Mouse (Mus musculus): Measurements from ENCODE around the gene Lrrc28. TPM values are rescaled to one million over a fixed set of nuclear protein-coding genes. Genes with fewer than 3 reads are reported as not detected.

Gene Lrrc28
- polyA plus RNA-seq, 1 experiment from 2014 or later: 26.3 TPM

DNA sequence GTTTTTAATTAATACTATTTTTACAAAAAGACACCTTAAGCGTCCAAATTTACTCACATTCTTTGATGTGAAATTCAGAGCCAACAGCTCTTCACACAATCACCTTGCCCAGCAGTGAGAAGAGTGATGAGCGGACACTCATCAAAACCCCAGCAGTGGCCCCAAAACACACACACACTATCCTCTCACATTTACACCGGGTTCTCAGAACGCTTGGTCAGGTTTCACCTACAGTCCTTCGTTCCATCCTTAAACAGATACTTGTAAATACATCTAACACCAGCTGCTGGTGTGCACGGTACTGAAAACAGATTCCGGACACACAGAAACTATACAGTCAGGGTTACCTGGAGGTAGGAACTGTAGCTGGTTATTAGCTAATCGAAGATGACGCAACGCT is 27.4 kb downstream of the Lrrc28 start:
- no peaks in the 10 kb centered on the region for H3K36me3 ChIP-seq (ENCODE audit: control insufficient read depth, insufficient read depth, low read length)
- WGBS: 96% methylated on average over 10 of the region's 10 CpGs
- ATAC-seq (ENCODE audit: low FRiP score) (no peak), DNase-seq (ENCODE audit: low spot score) (no peak)
- H3K27ac ChIP-seq (ENCODE audit: low read depth, low read length): no peak overlapping the region
- no peak overlapping the region for H3K4me2 ChIP-seq (replicated peaks; ENCODE audit: low read depth, low read length)
- H3K9ac ChIP-seq (ENCODE audit: low read depth, low read length): no peak overlapping the region
- H3K4me1 ChIP-seq (replicated peaks; ENCODE audit: control insufficient read depth, insufficient read depth, low read length): no peaks in the 10 kb centered on the region
- H3K4me3 ChIP-seq (ENCODE audit: low read depth, low read length): no peak overlapping the region
- no peaks in the 10 kb centered on the region for H3K27me3 ChIP-seq (ENCODE audit: control insufficient read depth, insufficient read depth, low read length)
- H3K9me3 ChIP-seq (ENCODE audit: control insufficient read depth, low read length): no peaks in the 10 kb centered on the region

GRCm38 (mm10) chr7:67616890-67617289 is 28.2 kb downstream of the Lrrc28 start:
- Histone ChIP-seq H3K4me1 (replicated peaks; ENCODE audit: control insufficient read depth, insufficient read depth, low read length) (no peaks in the 10 kb centered on the region), H3K4me2 (replicated peaks; ENCODE audit: low read depth, low read length) (no peak overlapping the region), H3K9me3 (ENCODE audit: control insufficient read depth, low read length) (no peaks in the 10 kb centered on the region), H3K9ac (ENCODE audit: low read depth, low read length) (no peak overlapping the region), H3K27ac (ENCODE audit: low read depth, low read length) (no peak overlapping the region), H3K36me3 (ENCODE audit: control insufficient read depth, insufficient read depth, low read length) (no peaks in the 10 kb centered on the region), H3K27me3 (ENCODE audit: control insufficient read depth, insufficient read depth, low read length) (no peaks in the 10 kb centered on the region), H3K4me3 (ENCODE audit: low read depth, low read length) (no peak overlapping the region)
- DNase-seq (ENCODE audit: low spot score) (no peak), ATAC-seq (ENCODE audit: low FRiP score) (no peak)
- WGBS: 91% methylated on average over 4 of the region's 4 CpGs

DNA sequence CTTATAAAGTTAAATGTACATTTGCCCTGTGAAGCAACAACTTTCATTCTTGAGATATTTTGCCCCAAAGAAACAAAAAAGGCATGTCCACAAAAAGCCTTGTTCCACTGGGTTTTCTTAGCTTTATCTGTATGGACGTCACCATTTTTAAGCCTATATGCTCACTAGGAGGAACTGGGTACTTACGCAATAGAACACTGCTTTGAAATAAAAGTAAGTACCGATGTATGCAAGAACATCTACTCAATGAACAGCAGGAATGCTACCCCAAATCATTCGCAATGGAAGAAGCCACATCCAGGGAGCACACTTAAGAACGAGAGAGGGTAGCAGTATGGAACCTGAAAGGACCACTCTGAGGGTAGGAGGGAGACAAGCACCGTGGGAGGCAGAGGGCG is 30.6 kb downstream of the Lrrc28 start:
- DNase-seq (ENCODE audit: low spot score) (no peak), ATAC-seq (ENCODE audit: low FRiP score) (no peak)
- Histone ChIP-seq H3K27me3 (ENCODE audit: control insufficient read depth, insufficient read depth, low read length) (no peaks in the 10 kb centered on the region), H3K27ac (ENCODE audit: low read depth, low read length) (no peak overlapping the region), H3K4me1 (replicated peaks; ENCODE audit: control insufficient read depth, insufficient read depth, low read length) (no peaks in the 10 kb centered on the region), H3K4me2 (replicated peaks; ENCODE audit: low read depth, low read length) (no peak overlapping the region), H3K4me3 (ENCODE audit: low read depth, low read length) (no peak overlapping the region), H3K9ac (ENCODE audit: low read depth, low read length) (no peak overlapping the region), H3K9me3 (ENCODE audit: control insufficient read depth, low read length) (no peaks in the 10 kb centered on the region), H3K36me3 (ENCODE audit: control insufficient read depth, insufficient read depth, low read length) (no peaks in the 10 kb centered on the region)
- 90% methylated on average over 7 of the region's 7 CpGs for WGBS

- H3K27me3 ChIP-seq (ENCODE audit: control insufficient read depth, insufficient read depth, low read length): no peaks in the 10 kb centered on the region
- DNase-seq (ENCODE audit: low spot score) (no peak), ATAC-seq (ENCODE audit: low FRiP score) (no peak)
- WGBS: 54% methylated on average over 10 of the region's 10 CpGs
- H3K27ac ChIP-seq (ENCODE audit: low read depth, low read length): no peak overlapping the region
- H3K4me2 ChIP-seq (replicated peaks; ENCODE audit: low read depth, low read length): no peak overlapping the region
- no peak overlapping the region for H3K4me3 ChIP-seq (ENCODE audit: low read depth, low read length)
- H3K36me3 ChIP-seq (ENCODE audit: control insufficient read depth, insufficient read depth, low read length): no peaks in the 10 kb centered on the region
- H3K9ac ChIP-seq (ENCODE audit: low read depth, low read length): no peak overlapping the region
- H3K4me1 ChIP-seq (replicated peaks; ENCODE audit: control insufficient read depth, insufficient read depth, low read length): no peaks in the 10 kb centered on the region
- H3K9me3 ChIP-seq (ENCODE audit: control insufficient read depth, low read length): no peaks in the 10 kb centered on the region
Observed at GRCm38 (mm10) chr7:67613795-67614463, 31.1 kb downstream of the Lrrc28 start.

GRCm38 (mm10) chr7:67608348-67609024 is 36.6 kb downstream of the Lrrc28 start:
- no peak overlapping the region for H3K27ac ChIP-seq (ENCODE audit: low read depth, low read length)

GRCm38 (mm10) chr7:67607669-67608347 is 37.3 kb downstream of the Lrrc28 start:
- no peaks in the 10 kb centered on the region for H3K9me3 ChIP-seq (ENCODE audit: control insufficient read depth, low read length)
- no peak overlapping the region for H3K9ac ChIP-seq (ENCODE audit: low read depth, low read length)
- H3K4me2 ChIP-seq (replicated peaks; ENCODE audit: low read depth, low read length): no peak overlapping the region
- no peak overlapping the region for H3K4me3 ChIP-seq (ENCODE audit: low read depth, low read length)
- H3K27ac ChIP-seq (ENCODE audit: low read depth, low read length): no peak overlapping the region
- ATAC-seq (ENCODE audit: low FRiP score) (no peak), DNase-seq (ENCODE audit: low spot score) (no peak)
- no peaks in the 10 kb centered on the region for H3K36me3 ChIP-seq (ENCODE audit: control insufficient read depth, insufficient read depth, low read length)
- no peaks in the 10 kb centered on the region for H3K27me3 ChIP-seq (ENCODE audit: control insufficient read depth, insufficient read depth, low read length)
- 80% methylated on average over 5 of the region's 5 CpGs for WGBS
- no peaks in the 10 kb centered on the region for H3K4me1 ChIP-seq (replicated peaks; ENCODE audit: control insufficient read depth, insufficient read depth, low read length)

More at GRCm38 (mm10) chr7:67608348-67609024, 36.6 kb downstream of the Lrrc28 start:
- no peak for ATAC-seq (ENCODE audit: low FRiP score)
- WGBS: 58% methylated on average over 4 of the region's 4 CpGs
- no peak overlapping the region for H3K9ac ChIP-seq (ENCODE audit: low read depth, low read length)
- no peak overlapping the region for H3K4me3 ChIP-seq (ENCODE audit: low read depth, low read length)
- no peak overlapping the region for H3K4me2 ChIP-seq (replicated peaks; ENCODE audit: low read depth, low read length)
- no peaks in the 10 kb centered on the region for H3K36me3 ChIP-seq (ENCODE audit: control insufficient read depth, insufficient read depth, low read length)
- no peaks in the 10 kb centered on the region for H3K9me3 ChIP-seq (ENCODE audit: control insufficient read depth, low read length)
- H3K4me1 ChIP-seq (replicated peaks; ENCODE audit: control insufficient read depth, insufficient read depth, low read length): no peaks in the 10 kb centered on the region
- H3K27me3 ChIP-seq (ENCODE audit: control insufficient read depth, insufficient read depth, low read length): no peaks in the 10 kb centered on the region
- no peak for DNase-seq (ENCODE audit: low spot score)

DNA sequence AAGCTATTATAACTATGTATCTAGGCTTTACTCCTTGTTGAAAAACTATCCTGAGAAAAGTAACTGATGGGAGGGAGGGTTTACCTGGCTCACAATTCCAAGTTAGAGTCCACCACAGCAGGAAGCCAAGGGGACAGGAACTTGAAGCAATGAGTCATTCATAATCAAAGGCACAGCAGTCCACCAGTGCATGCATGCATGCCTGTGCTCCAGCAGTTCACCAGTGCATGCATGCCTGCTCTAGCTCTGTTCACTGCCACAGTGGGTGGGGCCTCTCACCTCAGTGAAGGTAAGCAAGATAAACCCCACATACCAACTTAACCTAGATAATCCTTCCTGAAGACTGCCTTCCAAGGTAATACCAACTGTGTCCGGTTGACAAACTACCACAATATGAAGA is 38.8 kb downstream of the Lrrc28 start:
- Histone ChIP-seq H3K27me3 (ENCODE audit: control insufficient read depth, insufficient read depth, low read length) (no peaks in the 10 kb centered on the region), H3K4me3 (ENCODE audit: low read depth, low read length) (no peak overlapping the region), H3K36me3 (ENCODE audit: control insufficient read depth, insufficient read depth, low read length) (no peaks in the 10 kb centered on the region), H3K4me1 (replicated peaks; ENCODE audit: control insufficient read depth, insufficient read depth, low read length) (no peaks in the 10 kb centered on the region), H3K4me2 (replicated peaks; ENCODE audit: low read depth, low read length) (no peak overlapping the region), H3K27ac (ENCODE audit: low read depth, low read length) (no peak overlapping the region), H3K9ac (ENCODE audit: low read depth, low read length) (no peak overlapping the region), H3K9me3 (ENCODE audit: control insufficient read depth, low read length) (no peaks in the 10 kb centered on the region)
- 93% methylated on average over 1 of the region's 1 CpGs for WGBS
- no peak for DNase-seq (ENCODE audit: low spot score)
- no peak for ATAC-seq (ENCODE audit: low FRiP score)

- Histone ChIP-seq H3K4me1 (replicated peaks; ENCODE audit: control insufficient read depth, insufficient read depth, low read length) (no peaks in the 10 kb centered on the region), H3K4me3 (ENCODE audit: low read depth, low read length) (no peak overlapping the region), H3K27me3 (ENCODE audit: control insufficient read depth, insufficient read depth, low read length) (no peaks in the 10 kb centered on the region), H3K4me2 (replicated peaks; ENCODE audit: low read depth, low read length) (no peak overlapping the region), H3K36me3 (ENCODE audit: control insufficient read depth, insufficient read depth, low read length) (no peaks in the 10 kb centered on the region), H3K9ac (ENCODE audit: low read depth, low read length) (no peak overlapping the region), H3K27ac (ENCODE audit: low read depth, low read length) (no peak overlapping the region), H3K9me3 (ENCODE audit: control insufficient read depth, low read length) (no peaks in the 10 kb centered on the region)
- DNase-seq (ENCODE audit: low spot score) (no peak), ATAC-seq (ENCODE audit: low FRiP score) (no peak)
- 83% methylated on average over 6 of the region's 6 CpGs for WGBS
Observed at GRCm38 (mm10) chr7:67605114-67605513, 40.0 kb downstream of the Lrrc28 start.

Data from hindbrain, embryonic 11.5 days (tissue).